Mouse (Mus musculus): ENCODE measurements around the gene Ascl1. TPM values are rescaled to one million over a fixed set of nuclear protein-coding genes. Genes with fewer than 3 reads are reported as not detected.

Gene Ascl1
- polyA plus RNA-seq, 1 experiment from 2014 or later = 0.99 TPM

DNA sequence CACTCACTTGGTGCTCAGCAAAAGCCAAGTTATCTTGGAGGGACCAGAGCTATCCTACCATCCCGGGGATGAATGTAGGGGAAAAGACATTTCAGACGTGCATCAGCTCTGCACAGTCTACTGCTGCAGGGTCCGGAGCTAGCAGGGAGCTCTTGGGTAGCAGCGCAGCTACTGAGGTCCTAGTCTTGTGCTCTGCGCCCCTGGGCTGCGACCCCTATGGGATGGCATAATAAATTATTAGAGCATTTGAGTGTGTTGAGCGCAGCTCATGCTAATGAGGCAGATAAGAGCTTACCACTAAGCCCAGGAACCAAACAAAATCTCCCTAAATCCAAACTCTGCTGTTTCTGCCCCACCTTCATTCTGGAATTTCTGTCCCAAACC is 8.2 kb upstream of the Ascl1 start:
- Histone ChIP-seq H3K9ac (ENCODE audit: low read length) (no peak overlapping the region), H3K27me3 (ENCODE audit: control insufficient read depth, insufficient read depth, low read depth, low read length) (peaks cover 40% of the 10 kb centered on the region), H3K27ac (ENCODE audit: low read length) (no peak overlapping the region), H3K9me3 (ENCODE audit: control insufficient read depth, low read length) (0 out of 2 replicates have a peak, but pooled peaks cover 3% of the 10 kb centered on the region), H3K4me1 (replicated peaks; ENCODE audit: control insufficient read depth, insufficient read depth, low read length) (no peaks in the 10 kb centered on the region), H3K36me3 (ENCODE audit: control insufficient read depth, insufficient read depth, low read length) (no peaks in the 10 kb centered on the region), H3K4me2 (ENCODE audit: low read depth, low read length) (no peak overlapping the region), H3K4me3 (ENCODE audit: low read length) (no peak overlapping the region)
- WGBS = 13% methylated on average over 7 of the region's 7 CpGs
- no peak for ATAC-seq (ENCODE audit: low read depth)

- Histone ChIP-seq H3K4me1 (replicated peaks; ENCODE audit: control insufficient read depth, insufficient read depth, low read length) (no peaks in the 10 kb centered on the region), H3K27me3 (ENCODE audit: control insufficient read depth, insufficient read depth, low read depth, low read length) (peaks cover 41% of the 10 kb centered on the region), H3K9ac (ENCODE audit: low read length) (no peak overlapping the region), H3K27ac (ENCODE audit: low read length) (no peak overlapping the region), H3K36me3 (ENCODE audit: control insufficient read depth, insufficient read depth, low read length) (no peaks in the 10 kb centered on the region), H3K4me2 (ENCODE audit: low read depth, low read length) (no peak overlapping the region), H3K9me3 (ENCODE audit: control insufficient read depth, low read length) (peaks cover 4% of the 10 kb centered on the region), H3K4me3 (ENCODE audit: low read length) (no peak overlapping the region)
- no peak for ATAC-seq (ENCODE audit: low read depth)
- 16% methylated on average over 20 of the region's 20 CpGs for WGBS
Measured at GRCm38 (mm10) chr10:87500926-87501658, 7.6 kb upstream of the Ascl1 start.

- no peak overlapping the region for H3K4me3 ChIP-seq (ENCODE audit: low read length)
- no peaks in the 10 kb centered on the region for H3K36me3 ChIP-seq (ENCODE audit: control insufficient read depth, insufficient read depth, low read length)
- no peak overlapping the region for H3K4me2 ChIP-seq (ENCODE audit: low read depth, low read length)
- H3K9me3 ChIP-seq (ENCODE audit: control insufficient read depth, low read length) = peaks cover 6% of the 10 kb centered on the region
- 83% methylated on average over 2 of the region's 2 CpGs for WGBS
- no peak overlapping the region for H3K27ac ChIP-seq (ENCODE audit: low read length)
- H3K9ac ChIP-seq (ENCODE audit: low read length) = no peak overlapping the region
- H3K4me1 ChIP-seq (replicated peaks; ENCODE audit: control insufficient read depth, insufficient read depth, low read length) = peaks cover 12% of the 10 kb centered on the region; the same call in 1 of the 2 replicates
- ATAC-seq (ENCODE audit: low read depth) = no peak
- H3K27me3 ChIP-seq (ENCODE audit: control insufficient read depth, insufficient read depth, low read depth, low read length) = peaks cover 65% of the 10 kb centered on the region
Measured at GRCm38 (mm10) chr10:87497056-87497455, 3.6 kb upstream of the Ascl1 start.

DNA sequence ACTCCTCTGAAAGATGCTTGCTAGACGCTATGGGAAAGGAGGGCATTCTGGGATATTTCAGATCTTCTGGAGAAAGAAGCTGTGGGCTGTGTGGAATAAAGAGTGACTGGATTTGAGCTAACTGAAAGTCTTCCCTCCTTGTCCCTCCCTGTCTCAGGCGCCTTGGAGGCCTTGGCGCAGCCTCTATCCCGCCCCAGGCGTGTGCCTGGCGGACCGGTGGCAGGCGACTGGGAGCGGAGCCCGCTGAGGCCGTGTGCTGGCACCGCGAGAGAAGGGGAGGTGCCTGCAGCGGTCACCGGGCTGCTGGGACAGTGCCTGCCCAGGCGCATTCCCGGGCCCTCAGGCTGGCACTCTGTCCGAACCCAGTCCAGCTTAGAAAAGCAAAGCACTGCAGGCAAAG is 1.1 kb upstream of the Ascl1 start:
- Histone ChIP-seq H3K4me2 (ENCODE audit: low read depth, low read length) (peak overlapping the region; percentile 40), H3K27me3 (ENCODE audit: control insufficient read depth, insufficient read depth, low read depth, low read length) (peaks cover 72% of the 10 kb centered on the region), H3K27ac (ENCODE audit: low read length) (no peak overlapping the region), H3K36me3 (ENCODE audit: control insufficient read depth, insufficient read depth, low read length) (no peaks in the 10 kb centered on the region), H3K9me3 (ENCODE audit: control insufficient read depth, low read length) (peaks cover 6% of the 10 kb centered on the region), H3K4me1 (replicated peaks; ENCODE audit: control insufficient read depth, insufficient read depth, low read length) (peaks cover 12% of the 10 kb centered on the region; the same call in 1 of the 2 replicates), H3K9ac (ENCODE audit: low read length) (0 out of 2 replicates have a peak overlapping the region, but pooled peaks have one; percentile 15), H3K4me3 (ENCODE audit: low read length) (peak overlapping the region; percentile 22; the same call in 1 of the 2 replicates)
- ATAC-seq (ENCODE audit: low read depth) = peak; percentile 48; the same call in 1 of the 2 replicates
- under 1% methylated on average over 18 of the region's 18 CpGs for WGBS

GRCm38 (mm10) chr10:87494176-87494575 is 716 bp upstream of the Ascl1 start:
- no peak overlapping the region for H3K27ac ChIP-seq (ENCODE audit: low read length)
- peaks cover 76% of the 10 kb centered on the region for H3K27me3 ChIP-seq (ENCODE audit: control insufficient read depth, insufficient read depth, low read depth, low read length)
- ATAC-seq (ENCODE audit: low read depth) = no peak
- peak overlapping the region; percentile 63 for H3K4me3 ChIP-seq (ENCODE audit: low read length)
- 3% methylated on average over 4 of the region's 4 CpGs for WGBS
- H3K9ac ChIP-seq (ENCODE audit: low read length) = no peak overlapping the region
- H3K36me3 ChIP-seq (ENCODE audit: control insufficient read depth, insufficient read depth, low read length) = no peaks in the 10 kb centered on the region
- H3K4me2 ChIP-seq (ENCODE audit: low read depth, low read length) = peak overlapping the region; percentile 97
- H3K9me3 ChIP-seq (ENCODE audit: control insufficient read depth, low read length) = peaks cover 6% of the 10 kb centered on the region
- peaks cover 12% of the 10 kb centered on the region; the same call in 1 of the 2 replicates for H3K4me1 ChIP-seq (replicated peaks; ENCODE audit: control insufficient read depth, insufficient read depth, low read length)

DNA sequence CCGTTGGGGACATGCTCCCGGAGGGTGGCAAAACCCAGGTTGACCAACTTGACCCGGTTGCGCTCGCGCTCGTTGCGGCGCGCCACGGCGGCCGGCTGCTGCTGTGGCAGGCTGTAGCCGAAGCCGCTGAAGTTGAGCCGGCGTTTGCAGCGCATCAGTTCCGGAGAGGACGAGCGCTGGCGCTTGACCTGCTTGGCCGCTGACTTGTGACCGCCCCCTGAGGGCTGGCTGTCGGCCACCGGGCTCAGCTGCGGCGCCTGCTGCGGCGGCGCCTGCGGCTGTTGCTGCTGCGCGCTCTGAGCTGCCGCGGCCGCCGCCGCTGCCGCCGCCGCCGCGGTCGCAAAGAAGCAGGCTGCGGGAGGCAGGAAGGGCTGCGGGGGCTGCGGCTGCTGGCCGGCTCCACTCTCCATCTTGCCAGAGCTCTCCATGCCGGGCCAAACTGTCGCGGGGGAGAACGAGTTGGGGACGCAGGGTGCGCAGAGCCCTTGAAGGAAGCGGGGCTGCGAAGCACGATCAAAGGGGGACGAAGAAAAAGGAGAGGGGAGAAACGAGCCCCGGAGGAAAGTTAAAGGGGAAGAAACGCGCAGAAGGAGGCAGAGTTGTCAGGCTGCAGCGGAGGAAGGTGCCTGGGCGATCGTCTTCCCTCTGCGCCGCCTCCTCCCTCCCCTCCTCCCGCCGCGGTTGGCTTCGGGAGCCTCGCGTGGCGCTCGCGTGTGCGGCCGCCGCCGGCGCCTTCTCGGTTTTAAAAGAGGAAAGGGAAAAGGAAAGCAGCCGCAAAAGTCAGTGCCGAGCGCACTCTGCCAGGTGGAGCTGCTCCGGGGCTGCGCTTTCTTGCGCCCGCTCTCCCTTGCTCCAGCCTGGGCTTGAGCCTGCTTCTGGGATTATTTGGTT is 554 bp downstream of the Ascl1 start:
- peaks cover 82% of the 10 kb centered on the region for H3K27me3 ChIP-seq (ENCODE audit: control insufficient read depth, insufficient read depth, low read depth, low read length)
- H3K4me1 ChIP-seq (replicated peaks; ENCODE audit: control insufficient read depth, insufficient read depth, low read length) = peaks cover 12% of the 10 kb centered on the region; the same call in 1 of the 2 replicates

DNA sequence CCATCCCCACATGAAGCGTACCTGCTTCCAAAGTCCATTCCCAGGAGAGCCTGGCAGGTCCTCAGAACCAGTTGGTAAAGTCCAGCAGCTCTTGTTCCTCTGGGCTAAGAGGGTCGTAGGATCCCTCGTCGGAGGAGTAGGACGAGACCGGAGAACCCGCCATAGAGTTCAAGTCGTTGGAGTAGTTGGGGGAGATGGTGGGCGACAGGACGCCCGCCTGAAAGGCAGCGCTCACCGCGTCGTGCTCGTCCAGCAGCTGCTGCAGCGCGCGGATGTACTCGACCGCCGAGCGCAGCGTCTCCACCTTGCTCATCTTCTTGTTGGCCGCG is 1.2 kb downstream of the Ascl1 start:
- Histone ChIP-seq H3K27ac (ENCODE audit: low read length) (no peak overlapping the region), H3K36me3 (ENCODE audit: control insufficient read depth, insufficient read depth, low read length) (no peaks in the 10 kb centered on the region), H3K9me3 (ENCODE audit: control insufficient read depth, low read length) (peaks cover 4% of the 10 kb centered on the region), H3K4me2 (ENCODE audit: low read depth, low read length) (peak overlapping the region; percentile 97), H3K9ac (ENCODE audit: low read length) (no peak overlapping the region), H3K4me3 (ENCODE audit: low read length) (peak overlapping the region; percentile 63), H3K4me1 (replicated peaks; ENCODE audit: control insufficient read depth, insufficient read depth, low read length) (peaks cover 12% of the 10 kb centered on the region; the same call in 1 of the 2 replicates), H3K27me3 (ENCODE audit: control insufficient read depth, insufficient read depth, low read depth, low read length) (peaks cover 86% of the 10 kb centered on the region)
- peak; percentile 10; the same call in 1 of the 2 replicates for ATAC-seq (ENCODE audit: low read depth)
- under 1% methylated on average over 26 of the region's 26 CpGs for WGBS

More for the DNA sequence above, 554 bp downstream of the Ascl1 start:
- Histone ChIP-seq H3K4me3 (ENCODE audit: low read length) (peak overlapping the region; percentile 63), H3K9ac (ENCODE audit: low read length) (peak overlapping the region; percentile 36), H3K36me3 (ENCODE audit: control insufficient read depth, insufficient read depth, low read length) (no peaks in the 10 kb centered on the region), H3K27ac (ENCODE audit: low read length) (no peak overlapping the region), H3K4me2 (ENCODE audit: low read depth, low read length) (peak overlapping the region; percentile 97), H3K9me3 (ENCODE audit: control insufficient read depth, low read length) (peaks cover 5% of the 10 kb centered on the region)
- ATAC-seq (ENCODE audit: low read depth) = peak; percentile 84
- under 1% methylated on average over 75 of the region's 90 CpGs for WGBS

GRCm38 (mm10) chr10:87491485-87492040 is 1.9 kb downstream of the Ascl1 start:
- Histone ChIP-seq H3K4me1 (replicated peaks; ENCODE audit: control insufficient read depth, insufficient read depth, low read length) (peaks cover 12% of the 10 kb centered on the region; the same call in 1 of the 2 replicates), H3K27ac (ENCODE audit: low read length) (no peak overlapping the region), H3K27me3 (ENCODE audit: control insufficient read depth, insufficient read depth, low read depth, low read length) (peaks cover 94% of the 10 kb centered on the region), H3K9ac (ENCODE audit: low read length) (no peak overlapping the region), H3K4me2 (ENCODE audit: low read depth, low read length) (no peak overlapping the region), H3K36me3 (ENCODE audit: control insufficient read depth, insufficient read depth, low read length) (no peaks in the 10 kb centered on the region), H3K4me3 (ENCODE audit: low read length) (no peak overlapping the region), H3K9me3 (ENCODE audit: control insufficient read depth, low read length) (peaks cover 4% of the 10 kb centered on the region)
- ATAC-seq (ENCODE audit: low read depth) = no peak
- WGBS = 6% methylated on average over 11 of the region's 11 CpGs

GRCm38 (mm10) chr10:87490328-87490727 is 3.1 kb downstream of the Ascl1 start:
- ATAC-seq (ENCODE audit: low read depth) = no peak
- H3K9ac ChIP-seq (ENCODE audit: low read length) = no peak overlapping the region
- H3K4me3 ChIP-seq (ENCODE audit: low read length) = no peak overlapping the region
- H3K27ac ChIP-seq (ENCODE audit: low read length) = no peak overlapping the region
- no peak overlapping the region for H3K4me2 ChIP-seq (ENCODE audit: low read depth, low read length)
- H3K4me1 ChIP-seq (replicated peaks; ENCODE audit: control insufficient read depth, insufficient read depth, low read length) = peaks cover 15% of the 10 kb centered on the region; the same call in 1 of the 2 replicates
- peaks cover 97% of the 10 kb centered on the region for H3K27me3 ChIP-seq (ENCODE audit: control insufficient read depth, insufficient read depth, low read depth, low read length)
- no peaks in the 10 kb centered on the region for H3K36me3 ChIP-seq (ENCODE audit: control insufficient read depth, insufficient read depth, low read length)
- no peaks in the 10 kb centered on the region for H3K9me3 ChIP-seq (ENCODE audit: control insufficient read depth, low read length)
- WGBS = 19% methylated on average over 2 of the region's 2 CpGs
